Mouse (Mus musculus) layer of hippocampus, postnatal 14 days (tissue): ENCODE data around the gene Kri1. TPM values are rescaled to one million over a fixed set of nuclear protein-coding genes. Genes with fewer than 3 reads are reported as not detected.
"Not testable (repeated sequence)": the region's sequence is repeated elsewhere in the genome, so short reads cannot be mapped to it uniquely, and the experiment has no call there.

Source experiments
- DNase-seq, 2 experiments: peaks; one replicate each; pipeline ENCODE4 v3.0.0; 2021 to 2022; ENCODE audit warnings: low spot score in 2 of 2, mixed read lengths in 1 of 2
- total RNA-seq, 2 experiments: library from RNA; stranded (reverse); gene quantifications; 2 replicates each; pipeline ENCODE4 v1.2.3; 2021

The Kri1 gene
- total RNA-seq, 2 experiments from 2014 or later, result 32.1 to 33.4 TPM

DNA sequence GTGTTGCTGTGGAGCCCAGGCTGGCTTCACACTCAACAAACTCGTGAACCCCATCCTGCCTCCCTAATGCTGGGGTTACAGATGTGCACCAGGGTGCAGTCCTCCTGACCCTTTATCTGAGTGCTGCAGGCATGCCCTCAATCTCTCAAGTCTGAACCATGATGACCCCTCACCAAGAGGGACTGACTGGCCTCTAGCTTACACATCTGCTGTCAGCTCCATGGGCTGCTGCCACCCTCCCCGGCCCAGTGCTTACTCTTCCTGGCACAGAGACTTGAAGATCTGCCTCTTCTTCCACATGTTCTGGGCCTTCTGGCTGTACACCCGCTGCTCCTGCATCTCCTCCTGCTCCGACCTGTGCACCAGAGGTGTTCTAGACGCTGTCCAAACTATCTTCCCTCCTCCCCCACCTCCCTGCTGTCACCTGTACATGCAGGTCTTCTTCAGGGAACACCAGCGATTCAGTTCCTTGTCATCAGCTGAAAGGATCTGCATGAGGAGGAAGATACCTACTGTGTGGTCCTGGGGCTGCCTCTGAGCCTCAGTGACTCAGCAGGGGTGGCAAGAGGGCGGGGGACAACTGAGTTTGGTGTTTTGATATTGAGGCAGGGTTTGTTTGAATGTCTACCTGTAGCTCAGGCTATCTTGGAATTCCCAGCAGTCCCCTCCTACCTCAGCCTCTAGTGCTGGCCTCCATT is 12.6 kb downstream of the Kri1 start:
- no peak for DNase-seq

DNA sequence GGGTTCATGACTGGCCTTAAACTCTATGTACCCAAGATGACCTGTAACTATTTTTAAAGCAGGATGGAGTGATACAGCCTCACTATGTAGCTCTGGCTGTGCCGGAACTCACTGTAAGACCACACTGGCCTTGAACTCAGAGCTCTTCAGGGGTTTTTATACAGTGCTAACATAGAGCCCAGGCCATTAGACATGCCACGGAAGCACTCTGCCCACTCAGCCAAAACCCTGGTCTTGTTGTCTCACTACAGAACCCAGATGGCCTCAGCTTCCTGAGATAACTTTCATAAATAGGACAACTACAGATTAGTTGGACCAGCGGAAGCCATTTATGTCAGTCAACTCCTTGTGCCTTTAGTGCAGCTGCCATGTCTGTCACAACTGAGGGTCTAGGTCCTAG is 13.4 kb downstream of the Kri1 start:
- DNase-seq, result no peak

DNA sequence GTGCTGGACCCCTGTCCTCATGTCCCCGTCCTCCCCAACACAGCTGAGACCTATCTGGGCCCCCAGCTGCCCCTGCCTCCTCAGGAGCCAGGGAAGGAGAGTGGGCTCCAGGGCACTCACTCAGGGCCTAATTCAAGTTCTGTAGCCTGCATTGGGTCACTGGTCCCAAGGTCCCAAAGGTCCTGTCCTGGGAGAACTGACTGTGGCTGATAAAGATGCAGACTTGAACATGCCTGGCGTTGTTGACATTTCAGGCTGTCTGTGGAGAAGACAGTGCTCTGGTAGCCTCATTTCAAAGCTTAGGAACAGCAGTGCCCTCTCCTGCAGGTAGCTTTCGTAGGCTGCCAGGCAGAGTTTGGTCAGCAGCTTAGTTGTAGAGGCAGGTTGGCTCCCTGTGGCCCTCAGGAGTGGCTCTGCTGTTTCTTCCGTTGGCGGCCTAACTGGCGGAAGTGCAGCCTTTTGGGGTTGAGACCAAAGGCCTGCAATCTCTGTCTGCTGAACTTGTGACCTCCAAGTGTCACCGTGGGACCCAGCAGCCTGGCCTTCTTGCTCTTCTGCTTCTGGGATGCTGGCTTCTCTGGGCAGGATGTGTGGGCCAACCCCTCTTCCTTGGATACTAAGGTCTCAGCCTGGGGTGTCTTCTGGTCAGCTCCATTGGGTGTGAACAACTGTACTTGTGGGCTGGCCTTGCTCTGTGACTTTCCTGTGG is 14.1 kb downstream of the Kri1 start:
- DNase-seq, result no peak

DNA sequence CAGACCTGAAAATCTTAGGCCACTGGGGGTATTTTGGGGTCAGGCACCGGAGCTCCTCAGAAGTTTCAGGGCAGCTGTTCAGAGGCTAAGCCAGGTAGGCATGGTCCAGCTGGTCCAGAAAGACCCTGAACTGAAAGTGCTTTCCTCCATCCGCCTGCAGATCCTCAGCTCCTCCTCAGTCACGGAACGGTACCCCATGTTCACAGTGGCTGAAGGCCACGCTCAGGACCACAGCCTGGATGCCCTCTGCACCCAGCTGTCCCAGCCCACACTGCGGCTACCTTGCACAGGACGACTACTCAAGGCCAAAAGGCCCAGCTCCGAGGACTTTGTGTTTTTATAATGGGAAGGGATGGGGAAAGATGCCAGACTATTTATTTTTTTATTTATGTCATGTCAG is 14.7 kb downstream of the Kri1 start:
- DNase-seq, result no peak

DNA sequence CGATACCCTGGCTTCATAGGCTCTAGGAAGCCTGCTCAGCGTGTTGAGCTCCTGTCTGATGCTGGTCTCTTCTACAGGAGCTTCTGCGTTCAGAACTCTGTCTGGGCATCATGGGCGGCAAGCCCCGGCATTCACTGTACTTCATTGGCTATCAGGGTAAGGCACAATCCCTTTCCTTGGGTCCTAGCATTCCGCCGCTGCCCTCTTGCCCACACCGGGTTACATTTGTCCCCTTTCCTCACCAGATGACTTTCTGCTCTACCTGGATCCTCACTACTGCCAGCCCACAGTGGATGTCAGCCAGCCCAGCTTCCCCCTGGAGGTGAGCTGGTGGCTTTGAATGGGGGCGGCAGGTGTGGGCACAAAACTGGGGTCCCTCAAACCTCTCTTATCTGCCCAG is 15.4 kb downstream of the Kri1 start:
- no peak for DNase-seq

DNA sequence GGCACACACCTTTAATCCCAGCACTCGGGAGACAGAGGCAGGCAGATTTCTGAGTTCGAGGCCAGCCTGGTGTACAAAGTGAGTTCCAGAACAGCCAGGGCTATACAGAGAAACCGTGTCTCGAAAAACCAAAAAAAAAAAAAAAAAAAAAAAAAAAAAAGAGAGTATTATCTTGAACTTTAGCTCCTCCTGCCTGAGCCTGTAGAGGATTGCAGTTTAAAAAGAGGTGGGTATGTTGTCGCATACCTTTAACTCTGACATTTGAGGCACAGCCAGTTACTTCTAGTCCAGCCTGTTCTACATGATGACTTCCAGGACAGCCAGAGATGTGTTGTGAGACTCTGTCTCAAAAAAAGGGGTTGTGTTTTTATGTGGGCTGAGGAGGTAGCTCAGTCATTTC is 18.2 kb downstream of the Kri1 start:
- not testable (repeated sequence) for DNase-seq

GRCm38 (mm10) chr9:21268305-21268704 is 19.5 kb downstream of the Kri1 start:
- DNase-seq, result no peak

DNA sequence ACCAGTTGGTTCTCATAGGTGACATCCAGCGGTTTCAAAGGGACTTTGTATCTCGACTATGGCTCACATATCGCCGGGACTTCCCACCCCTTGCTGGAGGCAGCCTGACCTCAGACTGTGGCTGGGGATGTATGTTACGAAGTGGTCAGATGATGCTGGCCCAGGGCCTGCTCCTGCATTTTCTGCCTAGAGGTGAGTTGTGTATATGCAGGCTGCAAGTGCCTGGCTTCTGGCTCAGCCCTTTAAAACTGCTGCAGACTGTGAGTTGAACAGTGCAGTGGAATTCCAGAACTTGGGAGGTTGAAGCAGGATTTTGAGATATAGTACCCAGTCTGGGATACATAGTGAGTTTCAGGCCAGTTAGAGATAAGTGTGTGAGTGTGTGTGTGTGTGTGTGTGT is 20.9 kb downstream of the Kri1 start:
- DNase-seq, result no peak

DNA sequence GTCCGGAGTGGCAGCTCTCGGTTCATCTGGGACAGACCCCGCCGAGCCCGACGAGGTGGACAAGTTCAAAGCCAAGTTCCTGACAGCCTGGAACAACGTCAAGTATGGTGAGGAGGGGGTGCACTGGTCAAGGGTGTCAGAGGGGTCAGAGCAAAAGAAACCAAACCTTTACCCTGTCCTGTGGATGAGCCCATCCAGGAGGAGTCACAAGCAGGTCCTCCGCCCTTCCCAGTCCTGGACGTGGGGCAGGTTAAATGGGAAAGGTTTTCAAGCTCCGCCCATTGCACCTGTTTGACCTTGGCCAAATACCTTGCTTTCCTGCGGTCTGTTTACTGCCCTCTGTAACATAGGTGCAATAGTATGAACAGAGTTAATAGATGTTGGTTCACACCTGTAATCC is 22.2 kb downstream of the Kri1 start:
- DNase-seq, result no peak

DNA sequence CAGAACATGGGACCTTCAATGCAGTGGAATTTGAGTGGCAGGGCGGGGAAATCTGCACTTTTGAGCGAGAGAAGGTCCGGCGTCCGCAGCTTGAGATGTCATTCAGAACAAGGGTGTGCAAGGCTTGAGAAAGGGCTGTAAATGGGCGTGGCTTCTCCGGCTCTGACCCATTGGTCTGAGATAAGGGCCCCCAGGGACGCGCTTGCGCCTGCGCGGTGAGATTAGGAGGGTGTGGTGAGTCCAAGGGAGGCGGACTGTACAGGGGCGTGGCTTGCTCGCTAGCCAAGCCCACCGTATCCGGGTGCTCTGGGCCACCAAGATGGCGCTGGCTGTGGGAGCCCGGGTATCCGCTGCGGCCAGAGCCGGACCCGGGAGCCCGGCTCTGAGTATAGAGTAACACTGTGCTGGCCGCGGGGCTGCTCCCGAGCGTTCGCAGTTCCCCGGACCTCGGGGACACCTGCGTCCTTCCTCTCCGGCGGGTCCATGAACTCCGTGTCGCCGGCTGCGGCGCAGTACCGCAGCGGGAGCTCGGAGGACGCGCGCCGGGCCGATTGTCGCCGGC is 22.7 kb downstream of the Kri1 start, which contains the start of gene Atg4d:
TSS of gene Atg4d (plus strand) at position 294 of the 562 bp plus-strand sequence.
- DNase-seq, result peak; percentile 92 to 97

GRCm38 (mm10) chr9:21264272-21264999 is 23.3 kb downstream of the Kri1 start:
- no peak for DNase-seq

- no peak for DNase-seq
Observed at GRCm38 (mm10) chr9:21261831-21262230, 25.9 kb downstream of the Kri1 start.

DNA sequence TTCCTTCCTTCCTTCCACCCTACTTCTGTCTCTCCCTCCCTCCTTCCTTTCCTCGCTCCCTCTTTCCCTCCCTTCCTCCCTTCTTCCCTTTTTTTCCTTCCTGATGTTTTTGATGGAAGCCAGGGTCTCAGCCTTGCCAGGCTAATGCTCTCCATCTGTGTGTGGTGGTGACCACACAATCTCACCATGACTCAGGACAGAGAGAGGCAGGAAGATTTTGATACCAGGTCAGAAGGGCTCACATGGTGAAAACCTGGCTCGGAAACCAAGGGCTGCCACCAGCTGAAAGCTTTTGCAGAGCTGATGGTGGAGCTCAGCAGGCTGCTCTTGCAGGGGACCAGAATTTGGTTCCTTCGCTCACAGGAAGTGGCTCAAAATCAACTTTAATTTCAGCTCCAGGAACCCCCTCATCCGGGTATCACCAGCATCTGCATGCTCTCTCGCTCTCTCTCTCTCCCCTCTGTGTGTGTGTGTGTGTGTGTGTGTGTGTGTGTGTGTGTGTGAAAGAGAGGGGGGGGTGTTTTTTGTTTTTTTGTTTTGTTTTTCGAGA is 27.2 kb downstream of the Kri1 start:
- DNase-seq, result no peak

DNA sequence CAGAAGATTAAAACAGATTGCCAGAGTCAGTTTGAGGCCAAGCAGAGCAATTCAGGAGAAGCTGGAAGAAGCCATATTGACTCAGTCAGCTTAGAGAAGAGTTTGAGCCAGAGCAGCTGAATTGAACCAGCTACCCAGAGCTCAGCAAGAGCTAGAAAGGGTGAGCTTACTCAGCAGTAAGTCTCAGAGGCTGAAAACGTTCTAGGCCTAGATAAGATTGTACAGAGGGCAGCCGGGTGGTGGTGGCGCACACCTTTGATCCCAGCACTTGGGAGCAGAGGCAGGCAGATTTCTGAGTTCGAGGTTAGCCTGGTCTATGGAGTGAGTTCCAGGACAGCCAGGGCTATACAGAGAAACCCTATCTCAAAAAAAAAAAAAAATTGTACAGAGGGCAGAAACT is 31.4 kb downstream of the Kri1 start:
- not testable (repeated sequence) for DNase-seq

DNA sequence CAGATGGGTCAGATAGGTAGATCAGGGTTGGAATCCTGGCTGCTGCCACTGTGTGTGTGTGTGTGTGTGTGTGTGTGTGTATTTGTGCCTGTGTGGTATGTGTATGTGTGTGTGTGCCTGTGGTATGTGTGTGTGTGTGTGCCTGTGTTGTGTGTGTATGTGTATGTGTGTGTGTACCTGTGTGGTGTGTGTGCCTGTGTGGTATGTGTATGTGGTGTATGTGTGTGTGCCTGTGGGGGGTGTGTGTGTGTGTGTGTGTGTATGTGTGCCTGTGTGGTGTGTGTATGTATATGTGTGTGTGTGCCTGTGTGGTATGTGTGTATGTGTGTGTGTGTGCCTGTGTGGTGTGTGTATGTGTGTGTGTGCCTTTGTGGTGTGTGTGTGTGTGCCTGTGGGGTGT is 33.1 kb downstream of the Kri1 start:
- DNase-seq, result no peak

GRCm38 (mm10) chr9:21251116-21251735 is 36.5 kb downstream of the Kri1 start:
- DNase-seq, result no peak

GRCm38 (mm10) chr9:21250509-21250908 is 37.3 kb downstream of the Kri1 start:
- no peak for DNase-seq

DNA sequence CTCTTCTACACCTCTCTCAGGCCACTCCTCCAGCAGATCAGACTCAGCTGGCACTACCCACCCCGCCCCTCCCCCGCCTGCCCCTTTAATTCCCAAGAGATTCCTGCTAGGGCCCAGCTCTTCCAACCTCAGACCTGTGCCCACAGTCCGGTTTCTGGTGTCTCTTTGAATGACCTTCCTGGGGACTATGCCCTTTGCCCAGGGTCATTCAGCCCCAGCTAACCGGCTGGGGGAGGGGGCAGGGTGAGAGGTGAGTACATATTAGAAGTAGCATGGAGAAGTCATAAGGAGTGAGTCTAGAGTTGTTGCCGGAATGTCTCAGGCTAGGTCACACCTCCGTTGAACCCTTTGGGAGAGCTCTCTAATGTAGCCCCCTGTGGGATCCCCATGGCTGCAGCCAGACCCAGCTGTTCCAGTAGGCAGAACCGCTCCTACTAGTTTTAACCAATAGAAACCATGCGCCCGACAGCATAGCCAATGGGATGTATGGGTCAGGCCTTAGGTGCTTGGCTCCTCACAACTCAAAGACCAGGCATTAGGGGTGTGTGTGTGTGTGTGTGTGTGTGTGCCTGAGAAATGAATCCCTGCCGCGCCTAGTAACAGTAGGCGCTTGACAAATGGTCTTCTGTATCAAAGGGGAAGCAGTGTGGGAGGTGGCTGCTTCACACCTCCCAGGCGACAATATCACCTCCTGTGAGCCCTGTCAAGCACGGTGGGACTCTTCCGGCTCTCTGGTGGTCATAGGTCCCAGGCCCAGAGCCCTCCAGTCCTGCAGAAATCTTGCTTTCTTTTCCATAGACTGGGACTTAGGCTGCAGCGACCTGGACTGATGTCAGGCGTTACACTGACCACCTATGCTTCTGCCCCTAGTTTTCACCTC is 37.9 kb downstream of the Kri1 start:
- no peak for DNase-seq

DNA sequence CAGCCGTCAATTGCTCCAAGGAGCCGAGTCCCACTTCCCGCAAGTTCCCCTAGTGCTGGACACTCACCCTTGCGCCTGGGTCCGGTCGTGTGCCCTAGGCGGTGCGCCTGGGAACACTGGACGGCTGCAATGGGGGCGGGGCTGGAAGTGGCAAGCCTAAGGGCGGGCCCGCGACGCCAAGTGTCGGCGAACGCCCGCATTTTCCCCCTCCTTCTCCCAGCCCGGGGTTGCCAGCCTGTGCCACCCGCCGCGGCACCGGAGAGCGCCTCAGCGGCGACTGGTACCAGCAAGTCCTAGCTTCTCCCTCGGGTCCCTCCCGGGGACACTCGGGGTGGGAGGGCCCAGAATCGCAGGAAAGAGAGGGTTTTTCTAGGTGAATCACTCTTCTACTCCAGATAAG is 39.4 kb downstream of the Kri1 start, which contains the start of gene S1pr5:
TSS of gene S1pr5 (minus strand) at position 118 of the 400 bp plus-strand sequence.
- DNase-seq, result no peak

DNA sequence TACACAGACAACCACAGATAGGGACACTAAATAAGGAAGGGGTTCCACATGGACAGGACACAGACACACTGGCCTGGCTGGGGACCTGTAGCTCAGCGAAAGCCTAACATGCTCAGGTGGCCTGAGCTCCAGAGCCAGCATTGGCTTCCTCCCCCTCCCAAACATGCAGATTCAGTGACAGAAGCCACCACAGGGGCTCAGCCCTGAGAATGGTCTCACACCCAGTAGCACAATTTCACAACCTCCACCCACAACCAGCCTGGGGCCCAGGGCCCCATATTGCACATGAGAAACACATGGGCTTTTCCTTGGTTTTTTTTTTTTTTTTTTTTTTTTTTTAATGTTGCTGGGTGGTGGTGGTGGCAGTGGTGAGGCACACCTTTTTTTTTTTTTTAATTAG is 41.4 kb downstream of the Kri1 start:
- no peak for DNase-seq
